Mouse (Mus musculus): ENCODE results near the gene Defb28.

GRCm38 (mm10) chr2:152476763-152477162, 41.3 kb upstream of the Defb28 start, which contains the start of gene Defb20:
- TF ChIP-seq MAX (IDR thresholded peaks at IDR 0.05; ENCODE audit: low read depth): no peak
- no peak for TF ChIP-seq POLR2A (IDR thresholded peaks at IDR 0.05; ENCODE audit: insufficient read length, low read depth)

Data from myocyte (in vitro differentiated cells).